Mouse (Mus musculus) forebrain, embryonic 13.5 days (tissue): ENCODE data around the gene Zc3h10. TPM values are rescaled to one million over a fixed set of nuclear protein-coding genes. Genes with fewer than 3 reads are reported as not detected.

ENCODE experiments used
- ATAC-seq: fragments of 200-750 bp; cut with Nextera tagmentation; 2 replicates; pipeline ENCODE4 v1.8.0; 2017
- H3K27ac ChIP-seq: fragments of 300-500 bp; sonication (generic); 2 replicates; pipeline ENCODE4 v1.5.1; 2015; ENCODE audit warnings: inconsistent platforms, mild to moderate bottlenecking, moderate library complexity
- H3K27me3 ChIP-seq: fragments of 300-500 bp; sonication (generic); 2 replicates; pipeline ENCODE4 v1.6.1; 2015; ENCODE audit warnings: mild to moderate bottlenecking, inconsistent platforms
- H3K36me3 ChIP-seq: fragments of 300-500 bp; sonication (generic); 2 replicates; pipeline ENCODE4 v1.6.1; 2015; ENCODE audit warnings: mild to moderate bottlenecking, inconsistent platforms; ENCODE audit not compliant: poor library complexity, severe bottlenecking
- H3K4me1 ChIP-seq: fragments of 300-500 bp; sonication (generic); 2 replicates; pipeline ENCODE4 v1.6.1; 2015; ENCODE audit warnings: inconsistent platforms
- H3K4me2 ChIP-seq: fragments of 300-500 bp; sonication (generic); 2 replicates; pipeline ENCODE4 v1.6.1; 2015; ENCODE audit warnings: inconsistent platforms, mild to moderate bottlenecking, moderate library complexity
- H3K4me3 ChIP-seq: fragments of 300-500 bp; sonication (generic); 2 replicates; pipeline ENCODE4 v1.5.1; 2015; ENCODE audit warnings: mild to moderate bottlenecking, inconsistent platforms
- H3K9ac ChIP-seq: fragments of 300-500 bp; sonication (generic); 2 replicates; pipeline ENCODE4 v1.6.1; 2015; ENCODE audit warnings: mild to moderate bottlenecking, inconsistent platforms
- H3K9me3 ChIP-seq: fragments of 300-500 bp; sonication (generic); replicated peaks from 2 replicates; pipeline ENCODE4 v1.6.1; 2016; ENCODE audit warnings: inconsistent platforms
- WGBS: fragments of 180-500 bp; shearing (Covaris S2); methylation state at CpG from one replicate; pipeline ENCODE4 v1.1.7; 2015; 5-methylcytosine and 5-hydroxymethylcytosine counted together
- polyA plus RNA-seq: library from polyadenylated mRNA; unstranded; fragments of >200 nt; fragmentation: Nextera tagmentation; extraction: Ambion mirVana; gene quantifications from 2 replicates; pipeline ENCODE4 v1.2.1, GENCODE M21; 2015

Gene Zc3h10
- polyA plus RNA-seq, 1 experiment from 2014 or later: 19.4 TPM

- Histone ChIP-seq H3K27me3 (no peaks in the 10 kb centered on the region), H3K4me2 (no peak overlapping the region), H3K4me3 (no peak overlapping the region), H3K36me3 (no peaks in the 10 kb centered on the region), H3K9ac (no peak overlapping the region), H3K27ac (no peak overlapping the region), H3K9me3 (no peaks in the 10 kb centered on the region), H3K4me1 (peaks cover 13% of the 10 kb centered on the region)
- WGBS: 87% methylated on average over 5 of the region's 5 CpGs
- no peak for ATAC-seq
Measured at GRCm38 (mm10) chr10:128502341-128502740, 45.2 kb downstream of the Zc3h10 start.

GRCm38 (mm10) chr10:128499116-128499671, 48.4 kb downstream of the Zc3h10 start:
- Histone ChIP-seq H3K9ac (peak overlapping the region; percentile 65), H3K9me3 (no peaks in the 10 kb centered on the region), H3K27ac (peak overlapping the region; percentile 65), H3K4me3 (peak overlapping the region; percentile 72), H3K36me3 (no peaks in the 10 kb centered on the region), H3K4me2 (peak overlapping the region; percentile 81), H3K27me3 (peaks cover 3% of the 10 kb centered on the region; the same call in 1 of the 2 replicates), H3K4me1 (peaks cover 22% of the 10 kb centered on the region)
- ATAC-seq: peak; percentile 46
- WGBS: 3% methylated on average over 21 of the region's 21 CpGs

GRCm38 (mm10) chr10:128498590-128498989, 49.0 kb downstream of the Zc3h10 start, which contains the start of gene Myl6b:
Myl6b (minus strand) TSS chr10:128498685.
- H3K9ac ChIP-seq: peak within 1 kb of the TSS; percentile 65

GRCm38 (mm10) chr10:128497134-128497737, 50.3 kb downstream of the Zc3h10 start:
- ATAC-seq: no peak
- WGBS: 31% methylated on average over 6 of the region's 6 CpGs
- no peaks in the 10 kb centered on the region for H3K9me3 ChIP-seq
- peaks cover 28% of the 10 kb centered on the region for H3K4me1 ChIP-seq
- 0 out of 2 replicates have a peak overlapping the region, but pooled peaks have one; percentile 10 for H3K9ac ChIP-seq
- H3K4me2 ChIP-seq: no peak overlapping the region
- H3K27ac ChIP-seq: no peak overlapping the region
- no peaks in the 10 kb centered on the region for H3K36me3 ChIP-seq
- no peak overlapping the region for H3K4me3 ChIP-seq
- H3K27me3 ChIP-seq: peaks cover 3% of the 10 kb centered on the region; the same call in 1 of the 2 replicates

More at GRCm38 (mm10) chr10:128498590-128498989, 49.0 kb downstream of the Zc3h10 start, which contains the start of gene Myl6b:
- no peaks in the 10 kb centered on the region for H3K36me3 ChIP-seq
- H3K27me3 ChIP-seq: peaks cover 3% of the 10 kb centered on the region; the same call in 1 of the 2 replicates
- WGBS: 0% methylated on average over 26 of the region's 27 CpGs
- peaks cover 22% of the 10 kb centered on the region for H3K4me1 ChIP-seq
- peak within 1 kb of the TSS; percentile 65 for H3K27ac ChIP-seq
- H3K4me3 ChIP-seq: peak within 1 kb of the TSS; percentile 72
- ATAC-seq: peak; percentile 79
- peak within 1 kb of the TSS; percentile 81 for H3K4me2 ChIP-seq
- H3K9me3 ChIP-seq: no peaks in the 10 kb centered on the region

GRCm38 (mm10) chr10:128496509-128497077, 51.0 kb downstream of the Zc3h10 start:
- Histone ChIP-seq H3K9ac (0 out of 2 replicates have a peak overlapping the region, but pooled peaks have one; percentile 10), H3K4me3 (no peak overlapping the region), H3K36me3 (peaks cover 5% of the 10 kb centered on the region), H3K9me3 (no peaks in the 10 kb centered on the region), H3K27ac (no peak overlapping the region), H3K4me1 (peaks cover 35% of the 10 kb centered on the region), H3K4me2 (no peak overlapping the region), H3K27me3 (peaks cover 3% of the 10 kb centered on the region; the same call in 1 of the 2 replicates)
- no peak for ATAC-seq
- 25% methylated on average over 6 of the region's 6 CpGs for WGBS

GRCm38 (mm10) chr10:128495903-128496302, 51.7 kb downstream of the Zc3h10 start:
- Histone ChIP-seq H3K36me3 (peaks cover 11% of the 10 kb centered on the region), H3K9me3 (no peaks in the 10 kb centered on the region), H3K9ac (no peak overlapping the region), H3K4me1 (peaks cover 41% of the 10 kb centered on the region), H3K4me3 (no peak overlapping the region), H3K27me3 (peaks cover 3% of the 10 kb centered on the region; the same call in 1 of the 2 replicates), H3K4me2 (no peak overlapping the region), H3K27ac (no peak overlapping the region)
- no peak for ATAC-seq
- WGBS: 79% methylated on average over 4 of the region's 4 CpGs

- Histone ChIP-seq H3K4me2 (peak overlapping the region; percentile 82), H3K27me3 (peaks cover 3% of the 10 kb centered on the region; the same call in 1 of the 2 replicates), H3K4me1 (peaks cover 41% of the 10 kb centered on the region), H3K4me3 (peak overlapping the region; percentile 73; the same call in 1 of the 2 replicates), H3K36me3 (peaks cover 18% of the 10 kb centered on the region), H3K9me3 (no peaks in the 10 kb centered on the region), H3K27ac (no peak overlapping the region), H3K9ac (no peak overlapping the region)
- ATAC-seq: no peak
- 76% methylated on average over 2 of the region's 2 CpGs for WGBS
Measured at GRCm38 (mm10) chr10:128495270-128495669, 52.3 kb downstream of the Zc3h10 start.

GRCm38 (mm10) chr10:128494667-128495245, 52.8 kb downstream of the Zc3h10 start:
- peak overlapping the region; percentile 85 for H3K27ac ChIP-seq
- 65% methylated on average over 11 of the region's 11 CpGs for WGBS
- peaks cover 3% of the 10 kb centered on the region; the same call in 1 of the 2 replicates for H3K27me3 ChIP-seq
- peaks cover 23% of the 10 kb centered on the region for H3K36me3 ChIP-seq
- H3K4me3 ChIP-seq: peak overlapping the region; percentile 73
- peak overlapping the region; percentile 82 for H3K4me2 ChIP-seq
- H3K9me3 ChIP-seq: no peaks in the 10 kb centered on the region
- peak overlapping the region; percentile 78 for H3K9ac ChIP-seq
- H3K4me1 ChIP-seq: peaks cover 41% of the 10 kb centered on the region
- ATAC-seq: no peak

- Histone ChIP-seq H3K4me3 (peak within 1 kb of the TSS; percentile 73), H3K9me3 (no peaks in the 10 kb centered on the region)
- under 1% methylated on average over 45 of the region's 45 CpGs for WGBS
Measured at GRCm38 (mm10) chr10:128493695-128494666, 53.6 kb downstream of the Zc3h10 start, which contains the start of gene Myl6. Myl6 (minus strand) TSS chr10:128494145.

GRCm38 (mm10) chr10:128493319-128493694, 54.3 kb downstream of the Zc3h10 start:
- H3K9me3 ChIP-seq: no peaks in the 10 kb centered on the region
- peaks cover 35% of the 10 kb centered on the region for H3K4me1 ChIP-seq
- peak overlapping the region; percentile 88 for H3K9ac ChIP-seq
- no peak for ATAC-seq
- WGBS: under 1% methylated on average over 12 of the region's 12 CpGs
- peaks cover 37% of the 10 kb centered on the region for H3K36me3 ChIP-seq
- peaks cover 3% of the 10 kb centered on the region; the same call in 1 of the 2 replicates for H3K27me3 ChIP-seq
- peak overlapping the region; percentile 85 for H3K27ac ChIP-seq
- H3K4me2 ChIP-seq: peak overlapping the region; percentile 82
- peak overlapping the region; percentile 73 for H3K4me3 ChIP-seq

More at GRCm38 (mm10) chr10:128493695-128494666, 53.6 kb downstream of the Zc3h10 start, which contains the start of gene Myl6:
- ATAC-seq: peak; percentile 95
- Histone ChIP-seq H3K27me3 (peaks cover 3% of the 10 kb centered on the region; the same call in 1 of the 2 replicates), H3K27ac (peak within 1 kb of the TSS; percentile 85), H3K4me1 (peaks cover 36% of the 10 kb centered on the region), H3K9ac (peak within 1 kb of the TSS; percentile 88), H3K4me2 (peak within 1 kb of the TSS; percentile 82), H3K36me3 (peaks cover 31% of the 10 kb centered on the region)
